Mouse (Mus musculus) left cerebral cortex, postnatal 25 days (tissue): ENCODE data around the gene Olfr1414. TPM values are rescaled to one million over a fixed set of nuclear protein-coding genes. Genes with fewer than 3 reads are reported as not detected.

Experiments
- microRNA-seq, 2 experiments: library from miRNA; unstranded; fragments of <30 nt; microRNA quantifications; one replicate each; pipeline ENCODE4 v1.2.0; 2022
- total RNA-seq, 2 experiments: library from RNA; stranded (reverse); gene quantifications; 2 replicates each; pipeline ENCODE4 v1.2.3; 2021

Olfr1414 gene
- total RNA-seq, 2 experiments from 2014 or later: not detected

Small RNA genes lying within 50 kb of the gene (microRNA-seq; reads per million reads assigned to microRNA genes)
- 10.4 reads per million in 2 experiments for gene Mir6900

Other genes starting within 250 kb of the Olfr1414 start
- 100 to 1,000 TPM; 212 to 217 TPM for gene Ndufa10, start 44.8 kb downstream of the Olfr1414 start, total RNA-seq
- gene Olfr1416, start 33.5 kb downstream of the Olfr1414 start, total RNA-seq: not detected
- gene Olfr1415, start 22.6 kb downstream of the Olfr1414 start, total RNA-seq: not detected
- not detected for gene Olfr1413, start 52.7 kb upstream of the Olfr1414 start, total RNA-seq
- not detected for gene Olfr1412, start 67.1 kb upstream of the Olfr1414 start, total RNA-seq
- not detected for gene Olfr1411, start 75.8 kb upstream of the Olfr1414 start, total RNA-seq
- not detected for gene Olfr1410, start 87.1 kb upstream of the Olfr1414 start, total RNA-seq
- gene Olfr12, start 99.1 kb upstream of the Olfr1414 start, total RNA-seq: not detected
- gene Cops9, start 123.3 kb upstream of the Olfr1414 start, total RNA-seq: 100 to 1,000 TPM; 232 to 248 TPM
- gene Otos, start 130.2 kb upstream of the Olfr1414 start, total RNA-seq: not detected